Mouse (Mus musculus) liver, embryonic 16.5 days (tissue): ENCODE measurements around the gene Cyb5b. TPM values are rescaled to one million over a fixed set of nuclear protein-coding genes. Genes with fewer than 3 reads are reported as not detected.
"Not testable (repeated sequence)": the region's sequence is repeated elsewhere in the genome, so short reads cannot be mapped to it uniquely, and the experiment has no call there.

Experiments used
- ATAC-seq: fragments of 200-750 bp; cut with Nextera tagmentation; 2 replicates; pipeline ENCODE4 v1.8.0; 2017; ENCODE audit warnings: low read depth, mild to moderate bottlenecking, moderate number of reproducible peaks, moderate library complexity
- H3K27ac ChIP-seq: fragments of 300-500 bp; sonication (generic); 2 replicates; pipeline ENCODE4 v1.5.1; 2014; ENCODE audit warnings: mild to moderate bottlenecking, low read length
- H3K27me3 ChIP-seq: fragments of 300-500 bp; sonication (generic); 2 replicates; pipeline ENCODE4 v1.6.1; 2014; ENCODE audit warnings: low read depth, low read length, mixed read lengths; ENCODE audit not compliant: control insufficient read depth, insufficient read depth
- H3K36me3 ChIP-seq: fragments of 300-500 bp; sonication (generic); 2 replicates; pipeline ENCODE4 v1.6.1; 2014; ENCODE audit warnings: mild to moderate bottlenecking; ENCODE audit not compliant: control insufficient read depth, insufficient read depth
- H3K4me1 ChIP-seq: fragments of 300-500 bp; sonication (generic); 2 replicates; pipeline ENCODE4 v1.6.1; 2014; ENCODE audit warnings: low read depth, low read length, mixed read lengths; ENCODE audit not compliant: control insufficient read depth
- H3K4me2 ChIP-seq: fragments of 300-500 bp; sonication (generic); 2 replicates; pipeline ENCODE4 v1.6.1; 2014; ENCODE audit warnings: low read depth, low read length, mixed read lengths
- H3K4me3 ChIP-seq: fragments of 300-500 bp; sonication (generic); 2 replicates; pipeline ENCODE4 v1.5.1; 2014; ENCODE audit warnings: low read depth, mild to moderate bottlenecking, low read length
- H3K9ac ChIP-seq: fragments of 300-500 bp; sonication (generic); 2 replicates; pipeline ENCODE4 v1.6.1; 2014; ENCODE audit warnings: low read depth, low read length
- H3K9me3 ChIP-seq: fragments of 300-500 bp; sonication (generic); replicated peaks from 2 replicates; pipeline ENCODE4 v1.6.1; 2016; ENCODE audit warnings: low read length; ENCODE audit not compliant: control insufficient read depth
- WGBS: fragments of 180-500 bp; shearing (Covaris S2); extraction: QIAGEN DNeasy Blood & Tissue Kit; methylation state at CpG from one replicate; pipeline ENCODE4 v1.1.7; 2014; ENCODE audit not compliant: insufficient replicate concordance; 5-methylcytosine and 5-hydroxymethylcytosine counted together
- polyA plus RNA-seq: library from polyadenylated mRNA; unstranded; fragments of >200 nt; fragmentation: Nextera tagmentation; extraction: Ambion mirVana; gene quantifications from 2 replicates; pipeline ENCODE4 v1.2.1, GENCODE M21; 2015

Cyb5b gene
- polyA plus RNA-seq, 1 experiment from 2014 or later: 23.0 TPM

DNA sequence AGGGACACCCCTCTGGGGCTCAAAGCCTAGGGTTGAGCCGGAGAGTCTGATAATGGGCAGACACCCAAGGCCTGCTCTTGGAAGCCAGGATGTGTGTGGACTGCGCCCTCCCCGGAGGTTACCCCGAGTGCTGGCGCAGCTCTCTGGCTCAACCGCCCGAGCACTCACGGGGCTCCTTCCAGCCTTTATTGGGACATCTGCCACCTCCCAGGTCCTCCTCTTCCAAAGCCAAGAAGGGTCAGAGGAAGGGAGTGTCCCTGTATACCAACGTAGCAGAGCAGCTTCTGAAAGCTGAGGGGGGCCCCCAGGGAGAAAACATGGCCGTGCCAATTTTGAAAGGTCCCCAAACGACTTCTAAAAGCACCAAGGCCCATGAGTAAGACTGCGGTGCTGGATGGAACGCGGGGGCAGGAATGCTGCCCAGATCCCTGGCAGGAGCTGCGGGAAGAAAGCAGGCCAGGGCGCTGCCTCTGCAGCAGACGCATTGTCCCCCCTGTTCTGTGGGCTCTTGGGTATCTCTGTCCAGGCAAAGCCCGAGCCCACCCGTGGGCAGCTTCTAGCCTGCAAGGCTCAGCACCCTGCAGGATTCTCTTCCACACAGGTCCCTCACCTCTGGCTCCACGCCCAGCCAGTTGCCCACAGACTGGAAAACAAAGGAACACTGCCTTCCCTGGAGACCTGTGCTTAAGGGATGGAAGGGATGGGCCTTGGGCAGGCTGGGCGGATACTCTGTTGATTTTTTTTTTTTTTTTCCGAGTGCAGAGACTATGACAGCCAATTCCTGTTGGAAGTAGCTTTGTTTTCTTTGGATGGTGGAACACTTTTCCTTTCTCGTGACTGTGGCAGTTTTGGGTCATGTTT is 55.5 kb downstream of the Cyb5b start:
- Histone ChIP-seq H3K4me2 (no peak overlapping the region), H3K4me3 (no peak overlapping the region)

DNA sequence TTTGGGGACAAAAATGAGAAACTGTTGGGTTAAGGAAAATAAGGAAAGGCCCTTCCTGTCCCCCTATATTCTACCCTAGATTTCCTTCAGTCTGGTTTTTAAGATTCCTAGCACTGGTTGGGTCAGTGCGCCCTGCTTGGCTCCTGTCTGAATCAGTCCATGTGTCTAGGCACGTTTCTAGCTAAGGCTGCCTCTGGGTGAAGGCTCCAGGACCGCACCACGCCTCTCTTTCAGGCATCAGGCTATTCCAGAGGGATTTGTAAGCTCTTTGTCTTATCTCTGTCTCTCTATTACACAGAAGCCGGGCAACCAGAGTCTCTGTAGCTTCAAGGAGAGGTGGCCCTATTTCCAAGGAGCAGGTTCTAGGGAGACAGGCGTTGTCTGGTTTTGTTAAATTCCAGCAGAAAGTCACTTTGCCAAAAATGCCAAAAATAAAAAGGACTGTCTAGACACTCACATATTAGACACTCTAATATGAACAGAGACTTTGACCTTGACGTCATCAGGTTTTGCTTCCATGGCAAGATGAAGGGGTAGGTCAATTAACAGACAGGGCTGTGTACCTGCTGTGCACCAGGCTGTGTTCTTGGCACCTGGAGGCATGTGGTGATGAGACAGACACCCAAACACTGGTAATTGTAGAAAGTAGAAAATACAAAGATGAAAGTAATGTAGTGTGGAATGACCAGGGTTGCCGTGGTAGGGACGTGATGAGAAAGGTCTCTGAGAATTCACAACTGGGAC is 56.5 kb downstream of the Cyb5b start:
- 60% methylated on average over 9 of the region's 9 CpGs for WGBS
- no peak overlapping the region for H3K27ac ChIP-seq
- no peak for ATAC-seq
- no peaks in the 10 kb centered on the region for H3K27me3 ChIP-seq
- H3K4me1 ChIP-seq: no peaks in the 10 kb centered on the region
- H3K9ac ChIP-seq: no peak overlapping the region
- H3K9me3 ChIP-seq: no peaks in the 10 kb centered on the region
- no peak overlapping the region for H3K4me2 ChIP-seq
- no peak overlapping the region for H3K4me3 ChIP-seq
- no peaks in the 10 kb centered on the region for H3K36me3 ChIP-seq

More for the DNA sequence above, 55.5 kb downstream of the Cyb5b start:
- Histone ChIP-seq H3K4me1 (no peaks in the 10 kb centered on the region), H3K27ac (no peak overlapping the region), H3K9me3 (no peaks in the 10 kb centered on the region), H3K9ac (no peak overlapping the region), H3K27me3 (no peaks in the 10 kb centered on the region), H3K36me3 (no peaks in the 10 kb centered on the region)
- WGBS: 62% methylated on average over 23 of the region's 23 CpGs
- ATAC-seq: no peak

DNA sequence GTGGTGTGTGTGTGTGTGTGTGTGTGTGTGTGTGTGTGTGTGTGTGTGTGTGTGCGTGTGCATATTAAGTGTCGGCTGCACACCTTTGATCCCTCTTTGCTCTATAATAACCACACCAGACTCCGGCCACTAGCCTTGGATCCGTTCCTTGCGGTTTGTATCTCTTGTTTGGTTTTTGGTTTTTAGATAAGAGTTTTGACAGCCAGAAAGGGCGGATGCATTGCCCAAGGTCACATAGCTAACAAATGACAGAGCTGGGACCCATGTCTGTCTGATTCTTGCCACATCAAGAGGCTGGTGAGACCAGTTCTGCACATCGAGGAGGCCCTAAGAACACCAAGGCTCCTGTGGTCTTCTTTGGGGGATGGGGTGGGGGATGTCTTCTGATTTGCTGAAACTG is 58.7 kb downstream of the Cyb5b start:
- H3K27ac ChIP-seq: no peak overlapping the region
- WGBS: 25% methylated on average over 7 of the region's 7 CpGs
- no peaks in the 10 kb centered on the region for H3K27me3 ChIP-seq
- H3K36me3 ChIP-seq: no peaks in the 10 kb centered on the region
- no peaks in the 10 kb centered on the region for H3K4me1 ChIP-seq
- H3K4me3 ChIP-seq: no peak overlapping the region
- H3K9me3 ChIP-seq: no peaks in the 10 kb centered on the region
- no peak overlapping the region for H3K4me2 ChIP-seq
- no peak overlapping the region for H3K9ac ChIP-seq
- ATAC-seq: no peak

DNA sequence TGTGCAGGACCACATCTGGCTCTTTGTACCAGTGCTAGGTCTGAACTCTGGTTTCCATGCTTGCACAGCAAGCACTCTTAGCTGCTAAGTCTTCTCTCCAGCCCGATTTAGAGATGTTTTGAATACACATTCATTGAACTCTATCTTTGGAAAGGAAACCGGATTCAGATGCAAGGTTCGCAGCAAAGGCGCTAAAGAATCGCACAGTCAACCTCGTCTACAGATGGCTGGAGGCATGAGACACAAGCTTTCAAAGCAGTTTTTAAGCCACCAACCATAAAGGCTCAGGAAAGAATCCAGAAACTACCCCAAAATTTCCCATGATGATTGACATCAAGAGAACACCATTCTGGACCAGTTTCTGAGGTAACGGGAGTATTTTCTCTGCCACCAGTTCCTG is 61.6 kb downstream of the Cyb5b start:
- ATAC-seq: no peak
- no peak overlapping the region for H3K4me2 ChIP-seq
- no peaks in the 10 kb centered on the region for H3K27me3 ChIP-seq
- no peaks in the 10 kb centered on the region for H3K4me1 ChIP-seq
- no peaks in the 10 kb centered on the region for H3K9me3 ChIP-seq
- WGBS: 74% methylated on average over 7 of the region's 7 CpGs
- no peak overlapping the region for H3K9ac ChIP-seq
- H3K36me3 ChIP-seq: no peaks in the 10 kb centered on the region
- H3K4me3 ChIP-seq: no peak overlapping the region
- H3K27ac ChIP-seq: no peak overlapping the region

DNA sequence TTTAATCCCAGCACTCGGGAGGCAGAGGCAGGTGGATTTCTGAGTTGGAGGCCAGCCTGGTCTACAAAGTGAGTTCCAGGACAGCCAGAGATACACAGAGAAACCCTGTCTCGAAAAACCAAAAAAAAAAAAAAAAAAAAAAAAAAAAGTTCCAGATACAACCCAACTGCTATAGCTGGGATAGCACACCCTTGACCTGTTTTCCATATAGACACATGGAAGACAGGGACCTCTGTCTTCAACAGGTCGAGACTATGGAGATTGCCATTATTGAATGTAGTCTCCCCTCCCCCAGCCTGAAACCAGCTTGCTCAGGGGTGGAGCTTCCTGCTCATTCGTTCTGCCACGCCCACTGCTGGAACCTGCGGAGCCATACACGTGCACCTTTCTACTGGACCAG is 66.8 kb downstream of the Cyb5b start:
- not testable (repeated sequence) for H3K36me3 ChIP-seq, H3K27me3 ChIP-seq, ATAC-seq, H3K4me3 ChIP-seq, H3K9me3 ChIP-seq, H3K9ac ChIP-seq, H3K4me2 ChIP-seq, H3K27ac ChIP-seq, H3K4me1 ChIP-seq
- 40% methylated on average over 7 of the region's 7 CpGs for WGBS

DNA sequence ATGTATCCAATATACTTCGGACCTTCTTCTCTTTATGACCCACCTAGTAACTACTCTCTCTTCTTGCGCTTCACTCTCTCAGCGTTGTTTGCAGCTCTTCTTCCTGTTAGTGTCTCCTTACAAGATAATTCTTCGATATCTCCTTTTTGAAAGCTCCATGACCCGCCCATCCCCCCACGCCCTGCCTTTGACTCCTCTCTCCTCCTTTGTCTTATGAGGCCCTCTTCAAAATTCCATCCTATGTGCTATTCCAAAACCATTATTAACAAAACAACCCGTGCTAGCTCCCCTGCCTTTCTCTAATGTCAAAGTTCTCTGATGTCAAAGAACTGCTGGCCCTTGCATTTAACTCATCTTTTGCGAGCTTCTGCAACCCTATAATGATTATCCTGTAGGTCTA is 67.7 kb downstream of the Cyb5b start:
- no peaks in the 10 kb centered on the region for H3K9me3 ChIP-seq
- H3K4me3 ChIP-seq: no peak overlapping the region
- peaks cover 8% of the 10 kb centered on the region for H3K4me1 ChIP-seq
- H3K36me3 ChIP-seq: no peaks in the 10 kb centered on the region
- no peak overlapping the region for H3K4me2 ChIP-seq
- H3K27me3 ChIP-seq: no peaks in the 10 kb centered on the region
- WGBS: 48% methylated on average over 8 of the region's 8 CpGs
- H3K9ac ChIP-seq: no peak overlapping the region
- H3K27ac ChIP-seq: no peak overlapping the region
- ATAC-seq: no peak

DNA sequence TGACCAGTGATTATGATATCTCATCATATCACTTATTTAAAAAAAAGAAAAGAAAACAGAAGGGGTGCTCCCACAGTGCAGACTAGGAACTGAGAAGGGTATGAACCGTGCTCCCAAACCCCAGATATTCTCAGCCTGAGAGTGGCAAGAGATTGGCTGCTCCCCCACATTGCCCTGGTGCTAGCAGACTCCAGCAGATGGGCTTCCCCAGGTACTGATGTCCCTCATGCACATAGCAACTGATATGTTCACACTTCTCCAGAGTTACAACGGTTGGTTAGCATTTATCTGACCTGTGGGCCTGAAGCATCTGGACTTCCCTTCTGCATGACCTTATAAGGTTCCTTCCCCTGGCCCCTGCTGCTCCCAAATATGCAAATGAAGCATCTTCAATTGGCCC is 68.6 kb downstream of the Cyb5b start:
- H3K9ac ChIP-seq: no peak overlapping the region
- H3K27ac ChIP-seq: no peak overlapping the region
- H3K4me1 ChIP-seq: peaks cover 8% of the 10 kb centered on the region
- no peaks in the 10 kb centered on the region for H3K9me3 ChIP-seq
- 0 out of 2 replicates have a peak, but pooled peaks have one; percentile 2 for ATAC-seq
- no peaks in the 10 kb centered on the region for H3K36me3 ChIP-seq
- no peak overlapping the region for H3K4me2 ChIP-seq
- H3K27me3 ChIP-seq: no peaks in the 10 kb centered on the region
- 38% methylated on average over 2 of the region's 2 CpGs for WGBS
- no peak overlapping the region for H3K4me3 ChIP-seq

DNA sequence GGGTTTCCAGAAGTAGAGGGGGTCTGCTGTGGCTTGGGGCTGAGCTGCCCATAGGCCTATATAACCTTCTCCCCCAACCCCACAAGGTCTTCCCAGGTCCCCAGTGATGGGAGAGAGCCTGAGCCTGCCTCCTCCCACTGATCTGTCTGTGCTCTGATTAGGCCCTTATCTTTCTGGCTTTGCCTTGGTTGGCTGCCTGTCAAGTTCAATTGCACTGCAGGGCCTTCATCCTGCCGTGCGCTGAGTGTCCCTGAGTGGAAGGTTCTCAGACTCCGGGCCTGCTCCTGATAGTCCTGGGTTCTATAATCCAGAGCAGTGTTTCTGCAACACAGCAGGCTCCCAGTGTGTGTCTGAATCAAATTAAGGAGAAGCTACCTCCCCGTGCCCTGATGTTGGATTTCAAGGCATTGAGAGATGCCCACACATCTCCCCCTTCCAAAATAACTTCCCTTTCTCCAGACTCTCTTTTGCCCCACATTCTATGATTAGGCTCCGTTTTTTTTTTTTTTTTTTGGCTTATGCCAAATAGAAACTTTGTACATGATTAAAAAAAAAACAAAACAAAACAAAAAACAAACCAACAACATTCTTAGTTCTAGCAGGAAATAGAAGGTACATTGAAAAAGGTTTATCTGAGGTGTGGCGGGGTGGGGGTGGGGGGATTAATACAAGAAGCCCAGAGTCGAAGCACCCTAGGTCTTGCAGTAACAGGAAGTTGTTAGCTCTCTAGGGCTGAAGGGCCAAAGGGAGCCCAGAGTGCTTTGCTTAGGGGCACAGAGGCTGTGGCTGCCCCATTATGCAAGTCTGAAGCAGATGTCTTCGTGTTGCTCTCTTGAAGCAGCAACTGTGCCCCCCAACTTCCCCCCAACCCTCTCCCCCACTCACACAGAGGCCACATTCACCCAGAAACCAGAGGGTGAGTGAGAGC is 71.7 kb downstream of the Cyb5b start:
- Histone ChIP-seq H3K9ac (no peak overlapping the region), H3K4me3 (no peak overlapping the region), H3K4me2 (no peak overlapping the region), H3K36me3 (no peaks in the 10 kb centered on the region), H3K27me3 (no peaks in the 10 kb centered on the region), H3K4me1 (peaks cover 8% of the 10 kb centered on the region), H3K27ac (no peak overlapping the region), H3K9me3 (no peaks in the 10 kb centered on the region)
- ATAC-seq: peak; percentile 63
- WGBS: 19% methylated on average over 8 of the region's 8 CpGs
